Mouse (Mus musculus) layer of hippocampus, adult 11-12 months (tissue): ENCODE data around the gene Bud13.
"Not testable (repeated sequence)": the region's sequence is repeated elsewhere in the genome, so short reads cannot be mapped to it uniquely, and the experiment has no call there.

Experiments used
- DNase-seq: peaks from one replicate; pipeline ENCODE4 v3.0.0; 2022; ENCODE audit warnings: low spot score

Bud13 gene

DNA sequence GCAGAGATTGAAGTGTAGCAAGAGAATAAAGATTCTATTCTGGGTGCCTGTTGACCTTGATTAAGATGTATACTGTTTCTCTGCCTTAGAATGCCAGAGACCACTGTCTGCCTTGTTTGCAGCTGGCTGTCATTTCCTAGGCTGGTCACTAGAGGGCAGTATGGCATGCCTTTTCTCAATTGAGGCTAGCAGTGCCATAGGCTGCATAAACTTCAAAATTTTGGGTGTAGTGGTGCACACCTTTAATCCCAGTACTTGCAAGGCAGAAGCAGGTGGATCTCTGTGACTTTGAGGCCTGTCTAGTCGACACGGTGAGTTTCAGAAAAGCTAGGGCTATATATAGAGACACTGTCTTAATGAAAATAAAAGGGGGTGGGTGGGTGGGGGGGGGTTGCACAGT is 19.3 kb downstream of the Bud13 start:
- peak; percentile 58 for DNase-seq

DNA sequence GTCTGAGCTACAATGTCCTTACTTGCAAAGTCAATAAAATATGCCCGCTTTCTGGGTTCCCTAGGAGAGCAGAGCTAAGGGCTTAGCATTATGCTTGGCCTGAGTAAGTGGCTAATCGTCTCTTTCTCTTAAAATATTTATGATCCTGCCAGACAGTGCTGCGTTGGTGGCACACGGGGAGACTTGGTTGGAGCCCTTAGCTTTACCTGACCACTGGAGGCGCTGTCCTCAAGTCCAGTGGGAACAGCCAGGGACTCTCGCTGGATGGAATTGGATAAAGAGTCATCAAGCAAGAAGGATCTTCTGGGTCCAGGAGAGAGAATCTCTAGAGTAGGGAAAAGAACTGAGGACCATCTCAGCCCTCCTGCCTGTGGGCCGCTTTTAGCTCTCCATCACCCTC is 26.3 kb downstream of the Bud13 start:
- DNase-seq: no peak

- DNase-seq: peak; percentile 57
Measured at GRCm38 (mm10) chr9:46314507-46314906, 31.7 kb downstream of the Bud13 start.

DNA sequence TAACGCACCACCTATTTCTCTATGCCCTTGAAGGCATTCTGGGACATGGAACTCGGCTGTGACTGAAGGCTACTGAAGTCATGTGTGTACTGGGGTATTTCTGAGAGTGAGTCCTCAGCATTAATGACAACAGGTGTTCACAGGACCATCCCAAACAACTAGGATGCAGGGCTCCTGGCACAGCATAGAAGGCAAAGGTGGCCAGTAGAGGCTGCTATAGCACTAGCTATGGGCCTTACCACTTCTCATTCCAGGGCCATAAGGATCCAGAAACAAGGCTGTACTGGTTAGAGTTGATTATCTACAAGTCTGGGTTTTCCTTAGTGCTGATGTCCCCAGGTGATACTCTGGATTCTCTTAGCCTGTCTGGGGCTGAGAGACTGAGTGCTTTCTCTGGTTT is 32.1 kb downstream of the Bud13 start:
- no peak for DNase-seq

- peak; percentile 61 for DNase-seq
Measured at GRCm38 (mm10) chr9:46315807-46316365, 33.1 kb downstream of the Bud13 start.

GRCm38 (mm10) chr9:46316388-46316787 is 33.6 kb downstream of the Bud13 start:
- DNase-seq: no peak

GRCm38 (mm10) chr9:46316909-46317308 is 34.1 kb downstream of the Bud13 start:
- no peak for DNase-seq

DNA sequence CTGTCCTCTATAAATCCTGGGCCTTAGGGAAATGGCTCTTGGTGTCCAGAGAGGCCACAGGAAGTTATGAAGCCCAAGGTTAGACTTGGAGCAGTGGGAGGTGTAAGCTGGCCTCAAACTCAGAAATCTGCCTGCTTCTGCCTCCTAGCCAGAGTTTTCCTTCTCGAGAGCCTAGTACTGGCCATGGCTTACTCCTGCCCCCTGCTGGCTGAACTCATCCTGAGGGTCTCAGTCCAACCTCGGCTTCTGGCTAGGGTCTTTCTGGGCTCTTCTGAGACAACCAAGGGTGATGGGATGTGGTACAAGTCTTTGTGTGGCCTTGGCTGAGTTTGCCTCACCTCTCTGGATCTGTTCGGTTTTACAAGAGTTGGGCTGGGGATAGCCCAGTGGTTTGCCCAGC is 35.1 kb downstream of the Bud13 start:
- DNase-seq: no peak

DNA sequence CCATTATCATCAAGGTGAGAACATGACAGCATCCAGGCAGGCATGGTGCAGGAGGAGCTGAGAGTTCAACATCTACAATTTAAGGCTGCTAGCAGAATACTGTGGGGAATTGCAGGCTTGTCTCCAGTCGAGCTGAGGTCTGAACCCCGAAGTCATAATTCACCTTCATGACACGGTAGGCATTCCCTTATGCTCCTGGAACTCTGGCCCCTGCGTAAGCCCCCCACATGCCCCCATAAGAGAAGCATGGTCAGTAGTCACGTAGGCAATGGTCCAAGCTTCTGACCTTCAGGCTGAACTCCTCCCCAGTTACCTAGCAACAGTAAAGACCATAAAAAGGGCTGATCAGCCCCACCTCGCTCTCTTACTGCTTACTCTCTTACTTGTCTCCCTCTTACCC is 37.1 kb downstream of the Bud13 start, which contains the start of gene 4931429L15Rik:
Gene 4931429L15Rik, minus strand, starts transcription at position 101 of the 400 bp plus-strand sequence.
- DNase-seq: not testable (repeated sequence)

DNA sequence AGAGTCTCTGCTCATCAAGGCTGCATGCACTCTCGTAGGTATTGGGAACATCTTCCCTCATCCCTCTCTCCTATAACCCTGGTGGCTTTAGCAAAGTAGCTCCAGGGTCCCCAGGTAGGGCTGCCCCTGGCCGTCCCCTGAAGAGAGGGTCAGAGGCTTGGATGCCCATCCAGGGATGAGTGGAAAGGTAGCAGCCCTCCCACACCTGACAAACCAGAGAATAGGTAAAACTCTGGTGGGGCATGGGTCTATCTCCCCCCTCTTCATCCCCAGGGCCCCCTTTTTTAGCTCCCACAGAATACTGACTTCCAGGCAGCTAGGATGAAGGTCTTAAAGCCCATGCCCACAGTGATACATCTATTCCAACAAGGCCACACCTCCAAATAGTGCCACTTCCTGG is 37.7 kb downstream of the Bud13 start:
- DNase-seq: no peak

DNA sequence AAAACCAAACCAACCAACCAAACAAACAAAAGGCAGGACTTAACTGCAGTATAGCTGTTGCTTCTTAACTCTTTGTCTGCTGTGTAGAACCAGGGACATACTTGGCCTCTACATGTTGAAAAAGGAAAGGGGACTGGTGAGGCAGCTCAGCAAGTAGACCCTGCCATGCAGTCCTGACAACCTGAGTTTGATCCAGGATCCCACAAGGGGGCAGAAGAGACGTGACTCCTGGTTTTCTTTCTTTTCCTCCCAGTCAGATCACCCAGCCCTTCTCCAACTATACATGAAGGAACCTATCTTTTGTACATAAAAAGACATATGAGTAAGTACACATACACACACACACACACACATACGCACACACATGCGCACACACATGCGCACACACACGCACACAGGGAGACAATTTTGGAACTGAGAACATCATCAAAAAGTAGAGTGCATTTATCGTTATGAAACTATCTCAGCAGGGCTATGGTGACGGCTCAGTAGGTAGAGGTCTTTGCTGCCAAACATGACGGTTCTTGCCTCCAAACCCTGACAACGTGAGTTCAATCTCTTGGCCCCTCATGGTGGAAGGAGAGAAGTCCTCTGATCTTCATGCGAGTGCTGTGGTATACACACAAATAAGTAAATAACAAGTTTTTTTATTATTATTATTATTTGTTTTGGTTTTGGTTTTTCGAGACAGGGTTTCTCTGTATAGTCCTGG is 44.0 kb downstream of the Bud13 start:
- no peak for DNase-seq

DNA sequence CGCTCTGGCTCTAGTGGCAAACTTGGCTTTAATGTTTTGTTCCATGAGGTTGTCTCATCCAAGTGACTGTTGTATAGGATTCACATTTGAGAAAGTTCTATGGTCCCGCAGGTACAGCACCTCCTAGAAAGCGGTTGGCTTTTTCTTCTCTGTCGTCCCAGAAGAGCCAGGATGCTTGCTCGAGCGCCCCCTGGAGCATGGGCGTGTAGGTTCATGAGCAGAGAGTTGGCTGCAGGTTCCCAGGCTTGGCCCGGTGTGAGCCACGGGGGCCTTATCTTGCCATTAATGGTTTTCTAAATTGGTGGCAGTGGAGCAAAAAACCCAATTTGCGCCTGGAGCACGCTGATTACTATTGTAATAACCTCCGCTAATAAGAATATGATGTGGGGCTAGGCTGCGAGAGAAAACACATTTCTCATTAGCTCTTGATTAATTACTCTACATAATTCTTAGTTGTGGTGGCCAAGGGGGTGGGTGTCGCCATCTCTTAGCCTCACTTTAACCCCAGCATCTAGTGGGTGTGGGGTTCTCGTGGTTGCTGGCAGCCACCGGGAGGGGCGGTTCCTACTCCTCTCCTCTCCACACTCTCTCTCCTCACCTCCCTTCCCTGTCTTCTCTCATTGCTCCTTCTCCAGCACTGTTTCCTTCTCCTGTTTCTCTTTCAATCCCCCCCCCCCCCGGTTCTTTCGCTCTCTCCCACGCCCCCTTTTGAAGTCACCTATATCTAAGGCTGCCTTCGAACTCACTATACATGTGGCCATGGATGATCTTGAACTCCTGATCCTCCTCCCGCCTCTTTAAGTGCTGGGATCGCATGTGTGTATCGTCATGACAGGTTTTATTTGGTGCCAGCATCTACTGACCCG is 45.1 kb downstream of the Bud13 start:
- DNase-seq: no peak

DNA sequence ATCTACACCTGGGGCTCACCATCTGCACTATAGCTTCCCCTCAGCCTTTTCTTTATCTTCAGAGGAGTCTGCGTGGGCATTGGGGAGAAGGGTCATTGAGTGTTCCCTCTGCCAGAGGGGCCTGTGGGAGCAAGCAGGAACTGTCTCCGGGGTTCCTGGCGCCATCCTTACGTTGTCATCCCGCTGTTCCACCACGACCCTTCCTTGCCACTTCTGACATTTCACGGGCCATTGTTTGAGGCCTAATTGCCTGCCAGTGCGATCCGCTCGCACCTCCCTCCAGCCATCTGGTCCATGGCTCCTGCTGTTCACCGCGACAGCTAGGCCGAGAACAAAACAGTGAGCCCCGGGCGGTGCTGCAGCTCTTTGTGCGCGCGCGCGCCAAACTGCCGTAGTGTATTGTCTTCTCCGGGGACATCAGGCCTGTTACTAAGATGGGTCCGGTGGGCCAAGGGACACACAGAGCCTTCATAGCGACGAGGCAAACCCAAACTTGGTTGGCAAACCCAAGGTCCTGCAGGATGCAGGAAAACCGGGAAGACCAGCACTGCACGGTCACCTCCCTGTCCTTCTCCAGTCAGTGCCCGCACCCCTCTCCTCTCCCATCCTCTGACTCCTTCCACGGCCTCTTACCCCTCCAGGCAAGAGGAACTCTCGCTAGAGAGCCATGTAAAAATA is 45.9 kb downstream of the Bud13 start:
- DNase-seq: peak; percentile 75

DNA sequence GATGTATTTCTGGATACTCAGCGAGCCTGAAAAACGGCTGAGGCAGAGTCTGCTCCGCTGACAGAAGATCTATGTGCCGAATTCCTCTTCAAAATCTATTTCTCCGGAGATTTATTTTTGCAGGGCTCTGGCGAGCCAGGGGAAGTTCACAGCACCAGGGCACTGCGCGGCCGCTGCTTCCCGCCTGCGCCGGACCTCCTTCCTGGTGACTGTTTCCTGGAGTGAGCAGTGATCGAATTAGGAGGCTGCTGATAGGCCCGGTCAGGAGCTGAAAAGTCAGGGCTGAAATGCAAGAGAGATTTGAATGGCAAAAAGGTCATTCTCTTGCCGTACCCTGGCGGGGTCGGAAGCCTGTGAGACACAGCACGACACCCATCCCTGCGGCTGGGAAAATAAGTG is 46.4 kb downstream of the Bud13 start:
- no peak for DNase-seq

GRCm38 (mm10) chr9:46329801-46330585 is 47.2 kb downstream of the Bud13 start:
- no peak for DNase-seq

- no peak for DNase-seq
Measured at GRCm38 (mm10) chr9:46330586-46330895, 47.7 kb downstream of the Bud13 start.

DNA sequence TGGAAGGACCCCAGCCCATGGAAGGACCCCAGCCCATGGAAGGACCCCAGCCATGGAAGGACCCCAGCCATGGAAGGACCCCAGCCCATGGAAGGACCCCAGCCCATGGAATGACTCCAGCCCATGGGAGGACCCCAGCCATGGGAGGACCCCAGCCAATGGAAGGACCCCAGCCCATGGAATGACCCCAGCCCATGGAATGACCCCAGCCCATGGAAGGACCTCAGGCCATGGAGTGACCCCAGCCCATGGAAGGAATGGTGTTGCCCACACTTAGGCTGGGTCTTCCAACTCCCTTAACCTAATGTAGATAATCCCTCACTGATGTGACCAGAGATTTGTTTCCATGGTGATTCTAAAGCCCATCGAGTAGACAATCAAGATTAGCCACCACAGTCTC is 48.5 kb downstream of the Bud13 start:
- no peak for DNase-seq

GRCm38 (mm10) chr9:46334471-46335025 is 51.7 kb downstream of the Bud13 start:
- DNase-seq: no peak

GRCm38 (mm10) chr9:46335461-46335995 is 52.7 kb downstream of the Bud13 start:
- no peak for DNase-seq

GRCm38 (mm10) chr9:46336294-46336693 is 53.5 kb downstream of the Bud13 start:
- not testable (repeated sequence) for DNase-seq

DNA sequence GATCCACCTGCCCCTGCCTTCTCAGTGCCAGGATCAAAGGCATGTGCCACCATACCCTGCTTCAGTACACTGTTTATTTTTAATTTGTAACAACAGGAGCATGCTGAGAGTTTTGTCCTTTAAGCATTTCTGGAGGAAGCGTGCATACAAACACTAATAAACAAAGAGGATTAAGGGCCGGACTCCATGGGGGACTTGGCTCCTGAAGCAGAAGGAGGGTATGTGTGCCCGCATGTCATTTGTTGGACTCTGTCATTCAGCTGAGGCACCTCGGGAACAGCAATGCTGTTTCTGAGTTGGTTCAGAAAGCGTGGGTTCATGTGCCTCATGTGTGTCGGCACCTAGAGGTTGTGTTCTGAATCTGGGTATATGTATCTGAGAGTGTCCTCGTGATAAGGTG is 54.5 kb downstream of the Bud13 start:
- no peak for DNase-seq
